Mouse (Mus musculus) Patski (cell line): Measurements from ENCODE around the gene Cmas. TPM values are rescaled to one million over a fixed set of nuclear protein-coding genes. Genes with fewer than 3 reads are reported as not detected.

Source experiments
- ATAC-seq: fragments of 100-300 bp; one replicate; pipeline ENCODE4 v1.8.0; 2021
- CTCF ChIA-PET: fragments of 350-600 bp; sonication (Branson Sonifier 250); formaldehyde crosslinking; loops from one replicate; lab custom pipeline; 2022; ENCODE audit warnings: inconsistent platforms; lab: Charles Lee
- POLR2A ChIA-PET: fragments of 350-600 bp; sonication (Branson Sonifier 250); formaldehyde crosslinking; loops from one replicate; lab custom pipeline; 2022; ENCODE audit warnings: antibody characterized with exemption, inconsistent platforms; lab: Charles Lee
- DNase-seq: peaks from one replicate; pipeline ENCODE4 v3.0.0-alpha.2; 2011; ENCODE audit warnings: low read depth, low spot score
- H3K27me3 ChIP-seq: fragments of 371-371 bp; one replicate; pipeline ENCODE4 v1.5.1; 2021
- CTCF ChIP-seq: fragments of 100-300 bp; IDR thresholded peaks from one replicate; pipeline ENCODE4 v1.5.1; 2021
- in situ Hi-C: fragments of 300-500 bp; cut with MboI; formaldehyde crosslinking; loops from 3 replicates; pipeline ENCODE4 v1.11.1; 2018; ENCODE audit warnings: low pct_unique_long_range_greater_than_20kb, mixed read lengths
- polyA plus RNA-seq: library from polyadenylated mRNA; unstranded; gene quantifications from one replicate; pipeline ENCODE4 v1.2.3, GENCODE M21; 2021

The Cmas gene
- polyA plus RNA-seq, 1 experiment from 2014 or later, result 42.5 TPM

GRCm38 (mm10) chr6:142776935-142777334, 20.4 kb downstream of the Cmas start:
- ChIA-PET POLR2A (no interaction called here), CTCF (interaction anchor here (1.0 to 1.3 kb wide), 2 partner anchors 10 to 22 kb away, joined by 3 read pairs; no protein-coding TSS in a partner anchor)
- H3K27me3 ChIP-seq, result no peaks in the 10 kb centered on the region
- DNase-seq, result no peak
- TF ChIP-seq CTCF, result no peak
- ATAC-seq, result no peak
- in situ Hi-C loops, result loop anchor here (25.0 kb wide), 1 partner anchor 410 kb away; no protein-coding TSS in a partner anchor

GRCm38 (mm10) chr6:142779045-142779811, 22.7 kb downstream of the Cmas start:
- POLR2A ChIA-PET, result no interaction called here
- peak; percentile 60 for ATAC-seq
- peak; percentile 74 for TF ChIP-seq CTCF
- CTCF ChIA-PET, result interaction anchor here (1.1 to 1.2 kb wide), 3 partner anchors 20 to 186 kb away, joined by 4 to 5 read pairs (median 4); no protein-coding TSS in a partner anchor
- in situ Hi-C loops, result loop anchor here (25.0 kb wide), 1 partner anchor 408 kb away; no protein-coding TSS in a partner anchor
- H3K27me3 ChIP-seq, result no peaks in the 10 kb centered on the region
- DNase-seq, result no peak

GRCm38 (mm10) chr6:142779812-142780573, 23.5 kb downstream of the Cmas start:
- in situ Hi-C loops, result loop anchor here (5.0 to 25.0 kb wide), 2 partner anchors 187 to 407 kb away; no protein-coding TSS in a partner anchor
- no peak for TF ChIP-seq CTCF
- DNase-seq (no peak), ATAC-seq (no peak)
- H3K27me3 ChIP-seq, result no peaks in the 10 kb centered on the region
- ChIA-PET CTCF (interaction anchor here (1.1 kb wide), 2 partner anchors 31 to 185 kb away, joined by 3 to 5 read pairs; no protein-coding TSS in a partner anchor), POLR2A (interaction anchor here (0.6 kb wide), 1 partner anchor 23 kb away, joined by 4 read pairs; no protein-coding TSS in a partner anchor)

GRCm38 (mm10) chr6:142780574-142781033, 24.1 kb downstream of the Cmas start:
- DNase-seq, result no peak
- no peak for ATAC-seq
- no peaks in the 10 kb centered on the region for H3K27me3 ChIP-seq
- CTCF ChIA-PET, result interaction anchor here (1.1 kb wide), 1 partner anchor 30 kb away, joined by 3 read pairs; no protein-coding TSS in a partner anchor
- in situ Hi-C loops, result loop anchor here (5.0 to 25.0 kb wide), 2 partner anchors 187 to 407 kb away; no protein-coding TSS in a partner anchor
- TF ChIP-seq CTCF, result no peak
- POLR2A ChIA-PET, result no interaction called here

GRCm38 (mm10) chr6:142781286-142781685, 24.8 kb downstream of the Cmas start:
- ChIA-PET POLR2A (no interaction called here), CTCF (interaction anchor here (1.1 kb wide), 1 partner anchor 30 kb away, joined by 3 read pairs; no protein-coding TSS in a partner anchor)

GRCm38 (mm10) chr6:142785343-142785742, 28.9 kb downstream of the Cmas start:
- TF ChIP-seq CTCF, result peak; percentile 75
- in situ Hi-C loops, result loop anchor here (25.0 kb wide), 1 partner anchor 402 kb away; no protein-coding TSS in a partner anchor
- H3K27me3 ChIP-seq, result no peaks in the 10 kb centered on the region
- ChIA-PET CTCF (interaction anchor here (1.0 to 2.5 kb wide), 3 partner anchors 9 to 11 kb away, joined by 4 to 9 read pairs (median 6); no protein-coding TSS in a partner anchor), POLR2A (no interaction called here)
- no peak for DNase-seq
- peak; percentile 51 for ATAC-seq

More at GRCm38 (mm10) chr6:142781286-142781685, 24.8 kb downstream of the Cmas start:
- DNase-seq (no peak), ATAC-seq (no peak)
- no peaks in the 10 kb centered on the region for H3K27me3 ChIP-seq
- no peak for TF ChIP-seq CTCF
- in situ Hi-C loops, result loop anchor here (5.0 to 25.0 kb wide), 2 partner anchors 186 to 406 kb away; no protein-coding TSS in a partner anchor

- no peaks in the 10 kb centered on the region for H3K27me3 ChIP-seq
- CTCF ChIA-PET, result interaction anchor here (0.6 to 2.5 kb wide), 2 partner anchors 9 to 12 kb away, joined by 3 to 9 read pairs; no protein-coding TSS in a partner anchor
- TF ChIP-seq CTCF, result no peak
- DNase-seq (no peak), ATAC-seq (no peak)
- POLR2A ChIA-PET, result interaction anchor here (0.7 kb wide), 1 partner anchor 73 kb away, joined by 4 read pairs; no protein-coding TSS in a partner anchor
- in situ Hi-C loops, result loop anchor here (25.0 kb wide), 1 partner anchor 401 kb away; no protein-coding TSS in a partner anchor
Measured at GRCm38 (mm10) chr6:142786106-142786505, 29.6 kb downstream of the Cmas start.

- no peak for TF ChIP-seq CTCF
- no peaks in the 10 kb centered on the region for H3K27me3 ChIP-seq
- ATAC-seq, result no peak
- POLR2A ChIA-PET, result interaction anchor here (0.6 kb wide), 1 partner anchor 261 kb away, joined by 5 read pairs; no protein-coding TSS in a partner anchor
- DNase-seq, result no peak
- CTCF ChIA-PET, result interaction anchor here (0.9 to 1.1 kb wide), 2 partner anchors 11 to 177 kb away, joined by 3 to 4 read pairs; no protein-coding TSS in a partner anchor
- in situ Hi-C loops, result loop anchor here (25.0 kb wide), 1 partner anchor 399 kb away; no protein-coding TSS in a partner anchor
Measured at GRCm38 (mm10) chr6:142788042-142788987, 31.8 kb downstream of the Cmas start.
